Mouse (Mus musculus) urinary bladder, postnatal 10 days (tissue): ENCODE results near the gene Ear1.
"Not testable (repeated sequence)": the region's sequence is repeated elsewhere in the genome, so short reads cannot be mapped to it uniquely, and the experiment has no call there.

Experiments
- DNase-seq: peaks from one replicate; pipeline ENCODE4 v3.0.0; 2022; ENCODE audit warnings: low spot score

Ear1 gene

DNA sequence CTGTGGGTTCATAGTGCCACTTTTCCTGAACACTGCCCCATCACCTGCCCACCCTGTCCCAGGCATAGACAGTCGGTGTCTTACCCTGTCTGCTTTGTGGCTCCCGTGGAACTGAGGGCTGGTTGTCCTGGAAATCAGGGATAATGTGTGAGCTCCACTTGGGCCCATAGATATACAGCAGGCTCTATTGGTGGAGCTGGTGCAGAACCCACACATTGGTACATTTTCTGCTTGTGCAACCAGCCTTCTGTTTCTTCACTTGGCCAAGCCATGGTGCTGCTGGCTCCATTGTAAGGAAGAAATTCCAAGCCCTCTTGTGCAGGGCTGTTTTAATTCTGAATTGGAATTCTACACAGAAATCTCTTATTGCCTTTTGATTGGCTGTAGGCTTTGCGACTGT is at the start of gene Ear1:
Gene Ear1 (minus strand): TSS at position 101 of the 400 bp plus-strand sequence.
- not testable (repeated sequence) for DNase-seq

DNA sequence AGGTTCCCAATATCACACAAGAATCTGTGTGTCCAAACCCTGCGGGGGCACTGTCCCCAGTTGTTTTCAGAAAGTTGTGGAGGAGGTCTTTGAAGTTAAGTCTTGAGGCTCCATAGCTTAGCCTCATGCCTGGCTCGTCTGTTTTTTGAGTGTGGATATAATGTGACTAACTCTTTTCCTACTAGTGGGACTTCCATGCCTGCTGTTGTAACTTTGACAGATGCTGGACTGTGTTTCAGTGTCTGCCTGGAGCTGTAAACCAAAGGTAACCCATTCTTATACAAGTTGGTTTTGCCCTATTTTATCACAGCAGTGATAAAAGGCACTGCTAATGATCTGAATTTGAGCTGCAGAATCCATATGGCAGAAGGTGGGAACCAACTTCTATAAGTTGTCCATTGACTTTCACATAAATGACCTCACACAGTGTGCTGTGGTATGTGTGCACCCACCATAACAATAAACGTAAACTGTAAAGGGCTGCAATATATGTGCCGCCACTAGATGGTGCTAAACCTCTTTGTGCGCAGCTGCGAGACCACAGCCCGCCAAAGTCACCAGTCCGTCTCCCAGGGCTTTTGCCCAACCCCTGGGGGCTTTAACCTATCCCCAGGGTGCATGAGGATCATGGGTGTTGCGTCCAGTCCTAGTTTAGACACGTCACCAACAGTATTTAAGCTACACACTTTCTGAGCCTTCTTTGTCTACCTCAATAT is 49.5 kb upstream of the Ear1 start, which contains the start of gene Gm8113:
Gene Gm8113 (plus strand): TSS at position 703 of the 716 bp plus-strand sequence.
- not testable (repeated sequence) for DNase-seq

DNA sequence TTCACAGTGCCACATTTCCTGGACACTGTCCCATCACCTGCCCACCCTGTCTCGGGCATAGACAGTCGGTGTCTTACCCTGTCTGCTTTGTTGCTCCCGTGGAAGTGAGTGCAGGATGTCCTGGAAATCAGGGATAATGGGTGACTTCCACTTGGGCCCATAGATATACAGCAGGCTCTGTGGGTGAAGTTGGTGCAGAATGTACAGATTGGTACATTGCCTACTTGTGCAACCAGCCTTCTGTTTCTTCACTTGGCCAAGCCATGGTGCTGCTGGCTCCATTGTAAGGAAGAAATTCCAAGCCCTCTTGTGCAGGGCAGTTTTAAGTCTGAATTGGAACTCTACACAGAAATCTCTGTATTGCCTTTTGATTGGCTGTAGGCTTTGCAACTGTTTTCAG is 48.1 kb upstream of the Ear1 start, which contains the start of gene Ear10:
Gene Ear10 (minus strand): TSS at position 101 of the 400 bp plus-strand sequence.
- not testable (repeated sequence) for DNase-seq

DNA sequence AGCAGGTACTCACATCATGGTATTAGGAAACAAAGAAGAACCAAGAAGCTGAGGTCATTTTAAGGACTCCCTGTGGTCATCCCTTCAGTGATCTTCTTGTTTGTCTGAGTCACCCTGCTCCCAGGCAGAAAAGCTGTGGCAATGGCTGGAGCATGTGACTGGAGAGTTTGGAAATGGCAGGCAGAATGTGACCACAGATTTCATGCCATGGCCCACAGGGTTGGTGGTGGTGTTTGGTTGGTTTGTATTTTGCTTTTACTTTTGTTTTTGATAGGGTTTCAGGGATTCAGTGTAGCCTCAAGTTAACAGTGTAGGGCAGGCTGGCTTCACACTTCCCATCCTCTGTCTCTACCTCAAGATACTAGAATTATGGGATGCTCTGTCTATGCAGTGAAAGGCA is 42.9 kb upstream of the Ear1 start:
- DNase-seq = not testable (repeated sequence)

DNA sequence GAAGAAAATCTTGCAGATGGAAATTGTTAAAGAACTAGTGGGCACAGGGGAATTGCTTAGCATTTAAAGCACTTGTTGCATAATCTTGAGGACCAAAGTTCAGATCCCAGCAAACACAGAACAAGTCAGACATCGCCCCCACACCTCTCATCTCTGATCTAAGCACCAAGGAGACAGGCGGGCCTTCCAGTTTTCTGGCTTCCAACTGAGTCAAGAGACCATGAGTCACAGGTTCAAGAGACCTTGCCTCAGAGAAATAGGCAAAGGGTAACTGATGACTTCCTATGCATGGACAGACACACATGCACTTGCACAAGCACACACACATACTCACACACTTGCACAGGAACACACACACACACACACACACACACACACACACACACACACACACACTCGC is 23.3 kb upstream of the Ear1 start:
- not testable (repeated sequence) for DNase-seq

DNA sequence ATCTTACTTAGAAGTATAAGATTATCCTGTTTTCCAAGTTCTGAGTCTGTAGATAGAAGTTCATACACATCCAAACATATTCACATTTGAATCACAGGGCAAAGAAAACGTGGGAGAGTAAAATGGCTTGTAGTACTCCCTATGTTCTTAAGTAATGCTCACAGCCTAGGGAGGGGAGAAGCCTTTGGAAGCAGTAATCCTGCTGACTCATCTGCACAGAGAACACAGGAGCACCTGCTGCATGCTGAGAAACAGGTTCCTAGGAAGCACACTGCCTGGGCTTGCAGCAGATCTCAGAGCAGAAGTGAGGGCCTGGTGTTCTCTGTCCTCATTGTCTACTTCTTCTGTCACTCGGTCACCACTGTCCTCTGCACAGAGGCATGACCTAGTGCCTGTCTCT is 20.0 kb upstream of the Ear1 start:
- not testable (repeated sequence) for DNase-seq

DNA sequence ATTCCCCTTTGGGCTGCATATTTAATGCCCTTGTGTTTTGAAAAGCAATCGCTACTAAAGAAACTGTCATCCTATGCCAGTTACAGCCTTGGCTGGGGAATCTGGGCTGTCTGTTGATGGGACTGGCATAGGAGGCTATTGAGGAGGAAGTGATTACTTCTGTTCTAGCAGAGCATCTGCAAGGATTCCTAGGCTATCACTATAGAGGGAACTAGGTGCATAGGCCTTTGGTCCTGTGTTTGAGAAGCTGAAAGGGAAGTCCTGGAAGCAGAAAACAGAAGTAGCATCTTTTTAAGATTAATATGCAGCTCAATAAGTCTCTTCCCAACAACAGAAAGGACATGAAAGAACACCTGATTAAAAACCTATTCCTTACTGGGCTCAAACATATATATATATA is 16.0 kb upstream of the Ear1 start:
- not testable (repeated sequence) for DNase-seq

DNA sequence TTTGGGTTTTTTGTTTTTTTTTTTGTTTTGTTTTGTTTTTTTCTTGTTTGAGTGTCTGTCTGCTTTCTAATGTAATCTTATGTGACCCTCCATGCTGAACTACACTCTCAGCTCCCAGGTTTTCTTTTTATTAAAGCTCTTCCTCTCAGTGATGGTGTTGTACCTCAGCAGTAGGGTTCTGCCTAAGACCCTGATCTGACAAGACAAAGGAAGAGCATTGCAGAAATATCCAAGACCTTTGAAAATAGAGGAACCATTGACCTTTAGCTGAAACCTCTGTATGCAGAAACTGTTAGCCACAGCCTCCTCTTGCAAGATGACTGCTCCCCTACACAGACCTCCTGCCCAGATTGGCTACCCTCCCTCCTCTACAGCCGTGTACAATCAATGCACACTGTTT is 10.9 kb upstream of the Ear1 start:
- DNase-seq = not testable (repeated sequence)

DNA sequence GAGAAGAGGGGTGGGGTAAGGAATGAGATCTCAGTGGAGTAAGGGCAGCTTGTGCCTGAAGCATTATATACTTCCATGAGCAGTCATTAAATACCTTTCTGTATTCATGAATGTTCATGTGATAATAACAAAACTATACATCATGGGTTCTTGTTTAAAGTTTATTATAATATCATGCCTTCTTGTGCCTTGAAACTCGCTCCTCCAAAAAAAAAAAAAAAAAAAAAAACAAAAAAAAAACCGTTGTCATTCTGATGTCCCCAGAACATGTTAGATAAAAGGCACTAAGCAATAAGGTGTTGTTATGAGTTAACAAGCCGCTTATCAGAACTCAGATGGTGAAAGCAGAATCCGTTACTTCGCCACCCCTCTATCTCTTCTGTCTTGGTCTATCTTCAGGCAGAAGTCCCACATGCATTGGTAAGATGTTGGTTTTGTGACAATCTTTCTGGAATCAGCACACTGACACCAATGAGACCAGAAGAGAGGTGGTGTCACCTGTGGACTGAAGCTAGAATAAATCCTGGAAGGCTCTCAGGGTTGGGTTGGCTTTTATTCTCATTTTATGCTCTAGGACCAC is 4.7 kb upstream of the Ear1 start:
- DNase-seq = not testable (repeated sequence)

DNA sequence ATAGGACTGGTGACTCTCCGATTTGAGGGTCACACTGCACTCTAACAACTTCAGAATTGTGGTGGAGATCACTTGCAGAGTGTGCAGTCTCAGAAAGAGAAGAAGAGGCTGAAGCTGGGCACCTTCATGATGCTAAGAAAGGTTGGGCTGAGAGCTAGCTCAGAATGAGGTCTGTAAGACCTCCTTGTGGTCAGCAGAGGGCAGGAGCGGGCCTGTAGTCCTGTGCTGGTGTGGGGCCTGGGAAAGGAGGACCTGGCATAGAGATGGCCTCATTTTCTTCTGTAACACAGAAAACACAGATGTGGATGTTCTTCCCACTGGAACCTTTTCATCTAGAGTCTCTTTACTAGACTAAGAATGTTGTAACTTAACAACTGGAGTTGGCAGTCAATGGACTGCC is 2.5 kb upstream of the Ear1 start:
- DNase-seq = not testable (repeated sequence)

DNA sequence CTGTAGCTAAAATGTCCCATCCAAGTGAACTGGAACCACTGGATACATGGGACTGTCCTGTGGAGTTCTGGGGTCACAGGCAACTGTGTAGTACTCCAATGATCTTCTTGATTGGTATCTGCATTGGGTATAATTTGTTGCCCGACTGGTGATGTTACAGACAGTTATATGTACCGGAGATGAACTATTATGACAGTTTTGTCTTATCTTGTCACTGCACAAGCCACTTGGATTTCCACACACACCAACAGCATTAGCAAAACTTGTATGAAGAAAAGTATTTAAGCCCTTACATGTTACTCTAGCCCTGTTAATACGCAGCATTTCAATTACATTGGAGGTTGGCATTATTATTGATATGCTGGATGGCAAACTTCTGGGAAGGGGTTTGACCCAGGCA is 455 bp downstream of the Ear1 start:
- DNase-seq = not testable (repeated sequence)

DNA sequence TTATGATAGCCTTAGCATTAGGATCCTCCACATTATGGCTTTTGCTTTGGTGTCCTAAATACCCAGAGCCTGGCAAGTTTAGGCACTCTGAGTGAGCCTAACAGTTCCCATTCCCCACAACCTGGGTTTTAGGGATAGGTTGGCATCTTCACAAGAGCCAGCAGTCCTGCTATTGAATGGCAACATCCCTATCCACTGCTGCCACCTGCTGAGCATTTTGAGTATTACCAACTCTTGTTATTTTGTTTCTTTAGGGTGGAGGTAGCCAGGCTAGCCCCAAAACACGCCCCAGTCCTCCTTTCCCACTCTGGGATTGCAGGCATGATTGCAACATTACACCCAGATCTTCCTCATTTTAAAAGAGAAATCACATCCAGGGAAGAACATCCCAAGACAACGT is 14.8 kb downstream of the Ear1 start:
- DNase-seq = not testable (repeated sequence)

DNA sequence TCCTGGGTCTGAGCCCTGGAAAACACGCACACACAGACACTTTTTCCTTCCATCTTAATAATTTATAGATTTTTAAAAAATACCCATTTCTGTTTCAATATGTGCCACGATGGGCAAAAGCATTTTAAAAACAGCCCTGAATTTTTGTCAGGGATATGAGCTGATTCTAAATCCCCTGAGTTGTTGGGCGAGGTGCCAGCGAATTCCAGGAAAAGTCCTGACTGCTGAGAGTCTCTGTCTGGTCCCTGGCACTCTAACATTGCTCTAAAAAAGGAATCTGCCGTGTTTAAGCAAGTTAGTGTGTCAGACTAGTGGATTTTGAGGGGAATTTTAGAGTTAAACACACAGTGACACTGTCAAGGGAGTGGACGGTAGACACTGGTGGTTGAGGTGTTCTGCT is 15.9 kb downstream of the Ear1 start:
- not testable (repeated sequence) for DNase-seq

DNA sequence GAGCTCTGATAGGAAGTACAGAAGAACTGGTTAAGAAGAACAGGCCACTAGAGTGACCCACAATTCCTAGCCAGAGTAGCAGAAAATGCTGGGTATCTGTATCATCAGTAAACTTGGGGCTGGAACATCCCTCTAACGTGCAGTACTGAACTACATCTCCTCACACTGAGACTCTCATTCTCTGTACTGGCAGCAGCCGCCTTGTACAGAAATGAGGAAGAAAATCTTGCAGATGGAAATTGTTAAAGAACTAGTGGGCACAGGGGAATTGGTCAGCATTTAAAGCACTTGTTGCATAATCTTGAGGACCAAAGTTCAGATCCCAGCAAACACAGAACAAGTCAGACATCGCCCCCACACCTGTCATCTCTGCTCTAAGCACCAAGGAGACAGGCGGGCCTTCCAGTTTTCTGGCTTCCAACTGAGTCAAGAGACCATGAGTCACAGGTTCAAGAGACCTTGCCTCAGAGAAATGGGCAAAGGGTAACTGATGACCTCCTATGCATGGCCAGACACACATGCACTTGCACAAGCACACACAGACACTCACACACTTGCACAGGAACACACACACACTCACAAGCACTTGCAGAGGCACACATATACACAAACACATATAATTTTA is 31.3 kb downstream of the Ear1 start:
- not testable (repeated sequence) for DNase-seq

DNA sequence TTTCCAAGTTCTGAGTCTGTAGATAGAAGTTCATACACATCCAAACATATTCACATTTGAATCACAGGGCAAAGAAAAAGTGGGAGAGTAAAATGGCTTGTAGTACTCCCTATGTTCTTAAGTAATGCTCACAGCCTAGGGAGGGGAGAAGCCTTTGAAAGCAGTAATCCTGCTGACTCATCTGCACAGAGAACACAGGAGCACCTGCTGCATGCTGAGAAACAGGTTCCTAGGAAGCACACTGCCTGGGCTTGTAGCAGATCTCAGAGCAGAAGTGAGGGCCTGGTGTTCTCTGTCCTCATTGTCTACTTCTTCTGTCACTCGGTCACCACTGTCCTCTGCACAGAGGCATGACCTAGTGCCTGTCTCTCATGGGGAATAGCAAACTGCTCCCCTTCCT is 34.3 kb downstream of the Ear1 start:
- not testable (repeated sequence) for DNase-seq

DNA sequence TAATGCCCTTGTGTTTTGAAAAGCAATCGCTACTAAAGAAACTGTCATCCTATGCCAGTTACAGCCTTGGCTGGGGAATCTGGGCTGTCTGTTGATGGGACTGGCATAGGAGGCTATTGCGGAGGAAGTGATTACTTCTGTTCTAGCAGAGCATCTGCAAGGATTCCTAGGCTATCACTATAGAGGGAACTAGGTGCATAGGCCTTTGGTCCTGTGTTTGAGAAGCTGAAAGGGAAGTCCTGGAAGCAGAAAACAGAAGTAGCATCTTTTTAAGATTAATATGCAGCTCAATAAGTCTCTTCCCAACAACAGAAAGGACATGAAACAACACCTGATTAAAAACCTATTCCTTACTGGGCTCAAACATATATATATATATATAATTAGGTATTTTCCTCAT is 40.0 kb downstream of the Ear1 start:
- DNase-seq = not testable (repeated sequence)

DNA sequence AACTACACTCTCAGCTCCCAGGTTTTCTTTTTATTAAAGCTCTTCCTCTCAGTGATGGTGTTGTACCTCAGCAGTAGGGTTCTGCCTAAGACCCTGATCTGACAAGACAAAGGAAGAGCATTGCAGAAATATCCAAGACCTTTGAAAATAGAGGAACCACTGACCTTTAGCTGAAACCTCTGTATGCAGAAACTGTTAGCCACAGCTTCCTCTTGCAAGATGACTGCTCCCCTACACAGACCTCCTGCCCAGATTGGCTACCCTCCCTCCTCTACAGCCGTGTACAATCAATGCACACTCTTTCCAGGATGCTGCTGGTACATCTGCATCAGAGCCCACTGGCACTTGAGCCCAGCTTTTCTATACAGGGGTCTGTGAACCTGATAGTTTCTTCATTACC is 44.9 kb downstream of the Ear1 start:
- not testable (repeated sequence) for DNase-seq

DNA sequence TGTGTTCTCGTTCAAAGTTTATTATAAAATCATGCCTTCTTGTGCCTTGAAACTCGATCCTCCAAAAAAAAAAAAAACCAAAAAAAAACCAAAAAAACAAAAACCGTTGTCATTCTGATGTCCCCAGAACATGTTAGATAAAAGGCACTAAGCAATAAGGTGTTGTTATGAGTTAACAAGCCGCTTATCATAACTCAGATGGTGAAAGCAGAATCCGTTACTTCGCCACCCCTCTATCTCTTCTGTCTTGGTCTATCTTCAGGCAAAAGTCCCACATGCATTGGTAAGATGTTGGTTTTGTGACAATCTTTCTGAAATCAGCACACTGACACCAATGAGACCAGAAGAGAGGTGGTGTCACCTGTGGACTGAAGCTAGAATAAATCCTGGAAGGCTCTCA is 51.1 kb downstream of the Ear1 start:
- DNase-seq = not testable (repeated sequence)

DNA sequence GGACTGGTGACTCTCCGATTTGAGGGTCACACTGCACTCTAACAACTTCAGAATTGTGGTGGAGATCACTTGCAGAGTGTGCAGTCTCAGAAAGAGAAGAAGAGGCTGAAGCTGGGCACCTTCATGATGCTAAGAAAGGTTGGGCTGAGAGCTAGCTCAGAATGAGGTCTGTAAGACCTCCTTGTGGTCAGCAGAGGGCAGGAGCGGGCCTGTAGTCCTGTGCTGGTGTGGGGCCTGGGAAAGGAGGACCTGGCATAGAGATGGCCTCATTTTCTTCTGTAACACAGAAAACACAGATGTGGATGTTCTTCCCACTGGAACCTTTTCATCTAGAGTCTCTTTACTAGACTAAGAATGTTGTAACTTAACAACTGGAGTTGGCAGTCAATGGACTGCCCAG is 53.4 kb downstream of the Ear1 start:
- DNase-seq = not testable (repeated sequence)

DNA sequence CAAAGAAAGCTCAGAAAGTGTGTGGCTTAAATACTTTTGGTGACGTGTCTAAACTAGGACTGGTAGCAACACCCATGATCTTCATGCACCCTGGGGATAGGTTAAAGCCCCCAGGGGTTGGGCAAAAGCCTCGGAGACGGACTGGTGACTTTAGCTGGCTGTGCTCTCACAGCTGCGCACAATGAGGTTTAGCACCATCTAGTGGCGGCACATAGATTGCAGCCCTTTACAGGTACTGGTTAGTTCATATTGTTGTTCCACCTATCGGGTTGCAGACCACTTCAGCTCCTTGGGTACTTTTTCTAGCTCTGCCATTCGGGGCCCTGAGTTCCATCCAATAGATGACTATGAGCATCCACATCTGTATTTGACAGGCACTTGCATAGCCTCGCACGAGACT is 62.9 kb downstream of the Ear1 start:
- DNase-seq = not testable (repeated sequence)

DNA sequence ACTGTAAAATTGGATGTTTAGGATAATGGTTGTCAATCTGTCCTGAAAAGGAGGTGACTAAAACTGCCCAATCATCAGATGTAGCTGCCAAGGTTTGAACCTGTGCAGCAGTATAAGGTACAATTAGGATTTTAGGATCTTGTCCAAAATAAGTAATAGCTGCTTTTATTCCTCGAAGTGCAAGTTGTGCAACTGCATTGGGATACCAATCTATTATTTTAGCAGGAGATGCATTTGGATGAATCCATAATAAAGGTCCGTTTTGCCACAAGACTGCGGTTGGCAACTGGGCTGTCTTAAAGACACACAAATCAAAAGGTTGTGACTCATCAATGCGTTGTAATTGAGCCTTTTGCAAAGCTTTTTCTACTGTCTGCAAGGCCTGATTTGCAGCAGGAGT is 67.2 kb downstream of the Ear1 start:
- DNase-seq = not testable (repeated sequence)

DNA sequence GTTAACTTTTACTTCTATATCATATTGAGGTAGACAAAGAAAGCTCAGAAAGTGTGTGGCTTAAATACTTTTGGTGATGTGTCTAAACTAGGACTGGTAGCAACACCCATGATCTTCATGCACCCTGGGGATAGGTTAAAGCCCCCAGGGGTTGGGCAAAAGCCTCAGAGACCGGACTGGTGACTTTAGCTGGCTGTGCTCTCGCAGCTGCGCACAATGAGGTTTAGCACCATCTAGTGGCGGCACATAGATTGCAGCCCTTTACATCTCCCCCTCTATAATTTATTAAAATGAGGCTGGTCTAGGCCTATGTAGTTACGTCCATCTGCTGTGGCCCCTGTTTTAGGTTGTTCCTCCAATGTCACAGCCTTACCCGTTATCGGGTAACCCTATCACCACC is 70.9 kb downstream of the Ear1 start:
- not testable (repeated sequence) for DNase-seq

DNA sequence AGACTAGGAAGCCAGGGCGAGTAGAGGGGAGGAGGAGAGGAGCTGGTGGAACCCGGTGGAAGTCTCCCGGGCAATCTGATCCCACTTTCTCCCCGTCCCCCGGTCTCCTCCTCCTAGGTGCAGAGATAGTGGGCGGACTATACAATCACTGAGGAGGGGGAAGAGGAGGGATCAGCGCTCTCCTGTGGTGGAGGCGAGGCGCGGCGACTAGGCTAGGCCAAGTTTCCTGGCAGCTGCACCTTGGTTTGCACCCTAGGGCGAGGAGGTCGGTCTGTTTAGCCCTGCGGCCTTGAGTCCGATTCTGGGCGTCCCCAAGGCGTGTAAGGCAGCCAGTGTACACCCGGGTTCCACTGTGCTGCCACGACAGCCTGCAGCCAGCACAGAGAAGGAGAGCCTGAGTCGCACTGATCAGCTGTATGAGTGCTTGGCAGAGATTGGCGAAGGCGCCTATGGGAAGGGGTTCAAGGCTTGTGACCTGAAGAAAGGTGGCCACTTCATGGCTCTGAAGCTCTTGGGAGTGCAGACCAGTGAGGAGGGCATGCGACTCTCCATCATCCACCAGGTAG is 78.3 kb downstream of the Ear1 start:
- DNase-seq = not testable (repeated sequence)
